Mouse (Mus musculus): Measurements from ENCODE around the gene Exd2. TPM values are rescaled to one million over a fixed set of nuclear protein-coding genes. Genes with fewer than 3 reads are reported as not detected.

Gene Exd2
- total and polyA plus RNA-seq, 3 experiments: 7.1 to 20.5 (median 16.3) TPM

Other genes with a start within 250 kb of the Exd2 start
- 10 to 100 TPM; 31.0 to 49.3 TPM for gene Actn1, start 202.7 kb upstream of the Exd2 start, total RNA-seq (2021)
- 11.6 and 13.9 TPM in 2 replicates for gene Actn1, start 202.7 kb upstream of the Exd2 start, polyA plus RNA-seq (2012; rRNA removed)
- gene Dcaf5, start 26.5 kb upstream of the Exd2 start, total RNA-seq (2021): 10 to 100 TPM; 29.0 to 32.5 TPM
- 19.6 and 20.7 TPM in 2 replicates for gene Dcaf5, start 26.5 kb upstream of the Exd2 start, polyA plus RNA-seq (2012; rRNA removed)
- 1 to 10 TPM; 6.7 to 9.3 TPM for gene Galnt16, start 55.2 kb downstream of the Exd2 start, total RNA-seq (2021)
- 4.0 and 6.3 TPM in 2 replicates for gene Galnt16, start 55.2 kb downstream of the Exd2 start, polyA plus RNA-seq (2012; rRNA removed)
- 10 to 100 TPM; 43.0 to 53.0 TPM for gene Slc39a9, start 180.8 kb downstream of the Exd2 start, total RNA-seq (2021)
- gene Slc39a9, start 180.8 kb downstream of the Exd2 start, polyA plus RNA-seq (2012; rRNA removed): 44.8 and 75.6 TPM in 2 replicates
- 10 to 100 TPM; 37.2 to 39.4 TPM for gene Erh, start 181.2 kb downstream of the Exd2 start, total RNA-seq (2021)
- 6.6 and 7.9 TPM in 2 replicates for gene Erh, start 181.2 kb downstream of the Exd2 start, polyA plus RNA-seq (2012; rRNA removed)
- gene Plekhd1, start 229.5 kb downstream of the Exd2 start, total RNA-seq (2021): not detected
- gene Plekhd1, start 229.5 kb downstream of the Exd2 start, polyA plus RNA-seq (2012; rRNA removed): 0.10 TPM in 1 of 2 replicates, not detected in the other